ENCODE assay signal across 19 mouse cellular contexts in genomic region chr2:118963676-118964012, GRCm38 (mm10). TPM values are rescaled to one million over a fixed set of nuclear protein-coding genes. Genes with fewer than 3 reads are reported as not detected.
DNase-seq lines count a peak whose midpoint lies in the region; ATAC-seq and TF ChIP-seq lines count a peak whose summit lies in the region.
"Had no signal": no experiment of that assay in that cellular context is flagged by ENCODE, and none has a peak within 500 bp of the region (broad histone marks: within the 10 kb centered on the region; RNA-seq: fewer than 3 reads in every experiment).

No protein-coding gene starts in this region.

- H3K4me2 ChIP-seq in forebrain, postnatal 0 days (ENCODE audit: low read depth): no peak overlapping the region
- H3K4me2 ChIP-seq in forebrain, embryonic 14.5 days (ENCODE audit: low read length): no peak overlapping the region
- H3K4me2 ChIP-seq in hindbrain, embryonic 16.5 days (ENCODE audit: low read length): no peak overlapping the region
- H3K4me2 ChIP-seq in hindbrain, embryonic 13.5 days: no peak overlapping the region
- peak overlapping the region; percentile 50 for H3K4me2 ChIP-seq in liver, embryonic 12.5 days

- no peaks in the 10 kb centered on the region for H3K27me3 ChIP-seq in forebrain, postnatal 0 days (ENCODE audit: insufficient read depth, low read length)
- H3K27me3 ChIP-seq in forebrain, embryonic 14.5 days (replicated peaks; ENCODE audit: control insufficient read depth, insufficient read depth, low read length): no peaks in the 10 kb centered on the region
- no peaks in the 10 kb centered on the region for H3K27me3 ChIP-seq in hindbrain, embryonic 16.5 days (replicated peaks; ENCODE audit: control insufficient read depth, insufficient read depth, low read length)
- H3K27me3 ChIP-seq in hindbrain, embryonic 13.5 days: no peaks in the 10 kb centered on the region
- no peaks in the 10 kb centered on the region for H3K27me3 ChIP-seq in liver, embryonic 12.5 days (replicated peaks)
- no peaks in the 10 kb centered on the region for H3K27me3 ChIP-seq in midbrain, embryonic 10.5 days (ENCODE audit: low read depth, poor library complexity, severe bottlenecking)

- 72% methylated on average over 7 of the region's 7 CpGs for WGBS in forebrain, postnatal 0 days
- 70% methylated on average over 7 of the region's 7 CpGs for WGBS in forebrain, embryonic 14.5 days
- 41% methylated on average over 7 of the region's 7 CpGs for WGBS in hindbrain, embryonic 16.5 days
- 49% methylated on average over 7 of the region's 7 CpGs for WGBS in hindbrain, embryonic 13.5 days
- WGBS in liver, embryonic 12.5 days (ENCODE audit: insufficient replicate concordance): 33% methylated on average over 7 of the region's 7 CpGs
- 73% methylated on average over 7 of the region's 7 CpGs for WGBS in midbrain, embryonic 10.5 days

- no peak overlapping the region for H3K9ac ChIP-seq in forebrain, postnatal 0 days
- no peak overlapping the region for H3K9ac ChIP-seq in forebrain, embryonic 14.5 days (ENCODE audit: low read length)
- H3K9ac ChIP-seq in hindbrain, embryonic 16.5 days (ENCODE audit: low read depth, low read length): no peak overlapping the region
- H3K9ac ChIP-seq in hindbrain, embryonic 13.5 days: no peak overlapping the region
- peak overlapping the region; percentile 59 for H3K9ac ChIP-seq in liver, embryonic 12.5 days

- no peaks in the 10 kb centered on the region for H3K36me3 ChIP-seq in forebrain, postnatal 0 days (ENCODE audit: insufficient read depth)
- no peaks in the 10 kb centered on the region for H3K36me3 ChIP-seq in forebrain, embryonic 14.5 days (ENCODE audit: control insufficient read depth, insufficient read depth, low read length)
- H3K36me3 ChIP-seq in hindbrain, embryonic 16.5 days (ENCODE audit: control insufficient read depth, insufficient read depth, low read length): no peaks in the 10 kb centered on the region
- H3K36me3 ChIP-seq in hindbrain, embryonic 13.5 days: no peaks in the 10 kb centered on the region
- no peaks in the 10 kb centered on the region for H3K36me3 ChIP-seq in liver, embryonic 12.5 days
- no peaks in the 10 kb centered on the region for H3K36me3 ChIP-seq in midbrain, embryonic 10.5 days
- H3K36me3 ChIP-seq: forebrain, embryonic 10.5 days had no signal

- H3K4me1 ChIP-seq in forebrain, postnatal 0 days (ENCODE audit: insufficient read depth): no peaks in the 10 kb centered on the region
- no peaks in the 10 kb centered on the region for H3K4me1 ChIP-seq in forebrain, embryonic 14.5 days (ENCODE audit: control insufficient read depth, insufficient read depth, low read length)
- no peaks in the 10 kb centered on the region for H3K4me1 ChIP-seq in hindbrain, embryonic 16.5 days (ENCODE audit: control insufficient read depth, insufficient read depth, low read depth, low read length)
- peaks cover 6% of the 10 kb centered on the region; the same call in 1 of the 2 replicates for H3K4me1 ChIP-seq in hindbrain, embryonic 13.5 days (replicated peaks)
- H3K4me1 ChIP-seq in liver, embryonic 12.5 days: peaks cover 56% of the 10 kb centered on the region
- H3K4me1 ChIP-seq in midbrain, embryonic 10.5 days: peaks cover 9% of the 10 kb centered on the region

- H3K27ac ChIP-seq in forebrain, postnatal 0 days (ENCODE audit: low read depth, low read length): no peak overlapping the region
- H3K27ac ChIP-seq in forebrain, embryonic 14.5 days (ENCODE audit: low read depth, low read length): no peak overlapping the region
- H3K27ac ChIP-seq in hindbrain, embryonic 16.5 days (ENCODE audit: low read depth, low read length): no peak overlapping the region
- no peak overlapping the region for H3K27ac ChIP-seq in hindbrain, embryonic 13.5 days
- H3K27ac ChIP-seq in liver, embryonic 12.5 days: peak overlapping the region; percentile 88
- H3K27ac ChIP-seq in midbrain, embryonic 10.5 days (replicated peaks): no peak overlapping the region
- H3K27ac ChIP-seq: forebrain, embryonic 10.5 days; heart, adult 2 months had no signal

- no peak for TF ChIP-seq CTCF in forebrain, postnatal 0 days (IDR thresholded peaks at IDR 0.05; ENCODE audit: low read depth)

- DNase-seq in forebrain, postnatal 0 days: no peak
- DNase-seq in forebrain, embryonic 14.5 days (ENCODE audit: low spot score): no peak
- DNase-seq in midbrain, embryonic 10.5 days (ENCODE audit: low spot score): no peak
- DNase-seq in frontal cortex, postnatal 25 days (ENCODE audit: low spot score in 2 of 2): no peak
- DNase-seq: adrenal gland, postnatal 14 days; cerebellum, adult 11-12 months; cerebellum, postnatal 25 days; embryo, embryonic 11 days; gastrocnemius, postnatal 10 days; heart, adult 2 months; heart, postnatal 10 days; kidney, adult 9 months; lung, adult 2 months had no signal

- H3K9me3 ChIP-seq in forebrain, postnatal 0 days (ENCODE audit: low read length): no peaks in the 10 kb centered on the region
- no peaks in the 10 kb centered on the region for H3K9me3 ChIP-seq in forebrain, embryonic 14.5 days (replicated peaks; ENCODE audit: control insufficient read depth, low read length)
- H3K9me3 ChIP-seq in hindbrain, embryonic 16.5 days (ENCODE audit: control insufficient read depth, low read length): no peaks in the 10 kb centered on the region
- H3K9me3 ChIP-seq in hindbrain, embryonic 13.5 days: no peaks in the 10 kb centered on the region
- H3K9me3 ChIP-seq in liver, embryonic 12.5 days (replicated peaks): no peaks in the 10 kb centered on the region
- no peaks in the 10 kb centered on the region for H3K9me3 ChIP-seq in midbrain, embryonic 10.5 days (replicated peaks)
- H3K9me3 ChIP-seq: forebrain, embryonic 10.5 days had no signal

- ATAC-seq in forebrain, postnatal 0 days: peak; percentile 55; the same call in 1 of the 2 replicates
- no peak for ATAC-seq in forebrain, embryonic 14.5 days
- 0 out of 2 replicates have a peak, but pooled peaks have one; percentile 4 for ATAC-seq in hindbrain, embryonic 16.5 days
- ATAC-seq in hindbrain, embryonic 13.5 days (ENCODE audit: low FRiP score): no peak
- peak; percentile 85 for ATAC-seq in liver, embryonic 12.5 days
- peak; percentile 73 for ATAC-seq in megakaryocyte-erythroid progenitor cell, adult 5-6 weeks (replicated peaks; ENCODE audit: low FRiP score, low TSS enrichment, poor library complexity, severe bottlenecking)
- ATAC-seq: inflammation-experienced regulatory T-cells, adult 6 months had no signal

- no peak overlapping the region for H3K4me3 ChIP-seq in forebrain, postnatal 0 days (ENCODE audit: low read depth, low read length)
- H3K4me3 ChIP-seq in forebrain, embryonic 14.5 days (ENCODE audit: low read depth, low read length): no peak overlapping the region
- H3K4me3 ChIP-seq in hindbrain, embryonic 16.5 days (ENCODE audit: low read length): no peak overlapping the region
- no peak overlapping the region for H3K4me3 ChIP-seq in hindbrain, embryonic 13.5 days
- H3K4me3 ChIP-seq in liver, embryonic 12.5 days: peak overlapping the region; percentile 4; the same call in 1 of the 2 replicates
- H3K4me3 ChIP-seq in midbrain, embryonic 10.5 days: no peak overlapping the region
- H3K4me3 ChIP-seq: forebrain, embryonic 10.5 days; heart, adult 2 months had no signal

RNA-seq across cellular contexts. Expression of gene Chst14, which starts 37.3 kb away (rescaled TPM):
- 2.9 and 4.0 TPM in 2 replicates for total RNA-seq in forebrain, postnatal 0 days (2014; rRNA removed)
- 3.6 and 3.9 TPM in 2 replicates for polyA plus RNA-seq in forebrain, postnatal 0 days (2015; fragmentation: Nextera tagmentation; extraction: Ambion mirVana)
- 7.1 and 7.4 TPM in 2 replicates for polyA plus RNA-seq in forebrain, embryonic 14.5 days (2014; fragmentation: Nextera tagmentation; extraction: Ambion mirVana)
- 5.3 and 7.3 TPM in 2 replicates for polyA plus RNA-seq in hindbrain, embryonic 16.5 days (2015; fragmentation: Nextera tagmentation; extraction: Ambion mirVana)
- polyA plus RNA-seq in hindbrain, embryonic 13.5 days (2015; fragmentation: Nextera tagmentation; extraction: Ambion mirVana): 6.9 and 8.1 TPM in 2 replicates
- polyA plus RNA-seq in liver, embryonic 12.5 days (2016; fragmentation: Nextera tagmentation; extraction: Ambion mirVana): 8.8 and 9.5 TPM in 2 replicates
- 2.2 and 3.6 TPM in 2 replicates for total RNA-seq in megakaryocyte-erythroid progenitor cell, adult 5-6 weeks (2014; fragmentation: Nextera tagmentation)
- total RNA-seq in megakaryocyte-erythroid progenitor cell, adult 5-6 weeks (2017): 1.1 and 1.7 TPM in 2 replicates
- polyA plus RNA-seq in midbrain, embryonic 10.5 days (2016; fragmentation: Nextera tagmentation; extraction: Ambion mirVana): 14.5 and 17.2 TPM in 2 replicates

Comparison
In these comparisons a context has a peak if more than half of its experiments do, and no peak if none do; other contexts are left out.
1. ATAC-seq: peak in forebrain, postnatal 0 days (single experiment), hindbrain, embryonic 16.5 days (single experiment), liver, embryonic 12.5 days (single experiment) and megakaryocyte-erythroid progenitor cell, adult 5-6 weeks (single experiment); none in forebrain, embryonic 14.5 days (single experiment) and hindbrain, embryonic 13.5 days (single experiment).